Mouse (Mus musculus) hindbrain, embryonic 15.5 days (tissue): ENCODE measurements at regions not wholly inside any gene's neighbourhood (a gene's known extent, or its start where the extent isn't known, plus 50 kb on each side); places are given as distances from the start of the nearest gene placed in this dataset.

ENCODE experiments used
- ATAC-seq: fragments of 200-750 bp; cut with Nextera tagmentation; 2 replicates; pipeline ENCODE4 v1.8.0; 2017; ENCODE audit warnings: low read depth, moderate number of reproducible peaks, moderate TSS enrichment; ENCODE audit not compliant: low FRiP score
- H3K27ac ChIP-seq: fragments of 300-500 bp; sonication (generic); replicated peaks from 2 replicates; pipeline ENCODE4 v1.5.1; 2015; ENCODE audit warnings: mild to moderate bottlenecking, inconsistent platforms
- H3K27me3 ChIP-seq: fragments of 300-500 bp; sonication (generic); 2 replicates; pipeline ENCODE4 v1.6.1; 2015; ENCODE audit warnings: control low read depth, inconsistent platforms
- H3K36me3 ChIP-seq: fragments of 300-500 bp; sonication (generic); 2 replicates; pipeline ENCODE4 v1.6.1; 2015; ENCODE audit warnings: control low read depth, inconsistent platforms
- H3K4me1 ChIP-seq: fragments of 300-500 bp; sonication (generic); replicated peaks from 2 replicates; pipeline ENCODE4 v1.6.1; 2015; ENCODE audit warnings: control low read depth, inconsistent platforms
- H3K4me2 ChIP-seq: fragments of 300-500 bp; sonication (generic); 2 replicates; pipeline ENCODE4 v1.6.1; 2015; ENCODE audit warnings: moderate library complexity, mild to moderate bottlenecking, inconsistent platforms
- H3K4me3 ChIP-seq: fragments of 300-500 bp; sonication (generic); 2 replicates; pipeline ENCODE4 v1.5.1; 2015; ENCODE audit warnings: mild to moderate bottlenecking, inconsistent platforms
- H3K9ac ChIP-seq: fragments of 300-500 bp; sonication (generic); 2 replicates; pipeline ENCODE4 v1.6.1; 2015; ENCODE audit warnings: inconsistent platforms
- H3K9me3 ChIP-seq: fragments of 300-500 bp; sonication (generic); 2 replicates; pipeline ENCODE4 v1.6.1; 2016; ENCODE audit warnings: control low read depth, inconsistent platforms
- WGBS: fragments of 180-500 bp; shearing (Covaris S2); methylation state at CpG from one replicate; pipeline ENCODE4 v1.1.7; 2015; 5-methylcytosine and 5-hydroxymethylcytosine counted together

DNA sequence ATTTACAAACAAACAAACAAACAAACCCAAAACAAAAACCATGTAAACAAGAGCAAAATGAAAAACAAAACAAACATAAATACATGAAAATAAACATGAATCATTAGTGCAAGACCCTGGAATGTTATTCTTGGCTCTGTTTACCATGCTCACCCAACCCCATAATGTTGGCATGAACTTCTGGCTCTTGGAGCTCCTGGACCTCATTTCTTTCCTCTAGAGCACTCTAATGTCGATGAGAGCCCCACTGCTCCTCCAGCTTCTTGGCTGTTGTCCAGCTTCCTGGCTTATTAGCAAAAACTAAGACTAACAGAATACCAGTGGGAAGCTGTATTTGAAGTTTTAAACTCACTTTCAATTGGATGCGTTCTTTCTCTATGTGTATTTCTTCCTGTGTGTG lies 81.3 kb upstream of the Gm21830 start:
- no peak; the same call in 1 of the 2 replicates for ATAC-seq
- no peak overlapping the region for H3K27ac ChIP-seq
- H3K27me3 ChIP-seq: no peaks in the 10 kb centered on the region
- H3K9ac ChIP-seq: no peak overlapping the region
- no peaks in the 10 kb centered on the region for H3K4me1 ChIP-seq
- no peak overlapping the region for H3K4me2 ChIP-seq
- H3K36me3 ChIP-seq: no peaks in the 10 kb centered on the region
- no peak overlapping the region for H3K4me3 ChIP-seq
- H3K9me3 ChIP-seq: no peaks in the 10 kb centered on the region
- WGBS: 45% methylated on average over 2 of the region's 2 CpGs

DNA sequence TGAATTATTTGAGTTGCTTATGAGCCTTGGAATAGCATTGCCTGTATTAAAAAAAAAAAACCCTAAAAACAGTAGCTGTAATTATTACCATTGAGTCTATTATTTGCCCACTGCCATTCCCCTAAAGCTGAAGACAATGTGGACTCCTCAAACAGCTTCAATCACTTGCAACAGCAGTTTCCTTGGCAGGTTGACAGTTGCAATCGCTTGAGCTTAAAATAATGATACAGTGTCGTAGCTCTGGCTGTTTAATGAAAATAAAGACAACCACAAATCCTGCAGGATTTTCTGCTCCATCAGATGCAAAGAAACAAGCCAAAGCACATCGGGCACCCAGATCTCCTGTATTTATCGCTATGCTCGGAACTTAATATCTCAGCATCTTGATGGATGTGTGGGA lies 68.8 kb upstream of the Gm21830 start:
- 52% methylated on average over 5 of the region's 5 CpGs for WGBS
- no peaks in the 10 kb centered on the region for H3K36me3 ChIP-seq
- H3K4me1 ChIP-seq: no peaks in the 10 kb centered on the region
- H3K4me2 ChIP-seq: 0 out of 2 replicates have a peak overlapping the region, but pooled peaks have one; percentile 7
- H3K27ac ChIP-seq: no peak overlapping the region
- H3K4me3 ChIP-seq: no peak overlapping the region
- no peak overlapping the region for H3K9ac ChIP-seq
- no peaks in the 10 kb centered on the region for H3K9me3 ChIP-seq
- ATAC-seq: no peak
- no peaks in the 10 kb centered on the region for H3K27me3 ChIP-seq
